Mouse (Mus musculus) limb, embryonic 11.5 days (tissue): ENCODE measurements around the gene Mageh1. TPM values are rescaled to one million over a fixed set of nuclear protein-coding genes. Genes with fewer than 3 reads are reported as not detected.
"Not testable (repeated sequence)": the region's sequence is repeated elsewhere in the genome, so short reads cannot be mapped to it uniquely, and the experiment has no call there.

Experiments
- ATAC-seq: fragments of 200-750 bp; cut with Nextera tagmentation; 2 replicates; pipeline ENCODE4 v1.8.0; 2017; ENCODE audit warnings: low read depth; ENCODE audit not compliant: insufficient number of reproducible peaks, low FRiP score, low TSS enrichment
- DNase-seq: peaks from one replicate; pipeline ENCODE4 v3.0.0-alpha.2; 2015; ENCODE audit warnings: low spot score
- H3K27ac ChIP-seq: fragments of 300-500 bp; sonication (generic); replicated peaks from 2 replicates; pipeline ENCODE4 v1.5.1; 2014; ENCODE audit warnings: low read depth, mild to moderate bottlenecking, low read length
- H3K27me3 ChIP-seq: fragments of 300-500 bp; sonication (generic); 2 replicates; pipeline ENCODE4 v1.6.1; 2014; ENCODE audit warnings: mild to moderate bottlenecking, low read length, mixed read lengths; ENCODE audit not compliant: control insufficient read depth, insufficient read depth
- H3K36me3 ChIP-seq: fragments of 300-500 bp; sonication (generic); 2 replicates; pipeline ENCODE4 v1.6.1; 2014; ENCODE audit warnings: mild to moderate bottlenecking, low read length, moderate library complexity, mixed read lengths; ENCODE audit not compliant: control insufficient read depth, insufficient read depth
- H3K4me1 ChIP-seq: fragments of 300-500 bp; sonication (generic); 2 replicates; pipeline ENCODE4 v1.6.1; 2014; ENCODE audit warnings: low read length, mixed read lengths; ENCODE audit not compliant: control insufficient read depth, insufficient read depth
- H3K4me2 ChIP-seq: fragments of 300-500 bp; sonication (generic); 2 replicates; pipeline ENCODE4 v1.6.1; 2014; ENCODE audit warnings: low read depth, mild to moderate bottlenecking, moderate library complexity; ENCODE audit not compliant: severe bottlenecking
- H3K4me3 ChIP-seq: fragments of 300-500 bp; sonication (generic); 2 replicates; pipeline ENCODE4 v1.5.1; 2014; ENCODE audit warnings: low read depth, low read length
- H3K9ac ChIP-seq: fragments of 300-500 bp; sonication (generic); 2 replicates; pipeline ENCODE4 v1.6.1; 2014; ENCODE audit warnings: mild to moderate bottlenecking, low read length
- H3K9me3 ChIP-seq: fragments of 300-500 bp; sonication (generic); 2 replicates; pipeline ENCODE4 v1.6.1; 2016; ENCODE audit warnings: low read length; ENCODE audit not compliant: control insufficient read depth
- WGBS: fragments of 180-500 bp; shearing (Covaris S2); extraction: QIAGEN DNeasy Blood & Tissue Kit; methylation state at CpG from one replicate; pipeline ENCODE4 v1.1.7; 2014; 5-methylcytosine and 5-hydroxymethylcytosine counted together
- polyA plus RNA-seq: library from polyadenylated mRNA; unstranded; fragments of >200 nt; fragmentation: Nextera tagmentation; extraction: Ambion mirVana; gene quantifications from 2 replicates; pipeline ENCODE4 v1.2.1, GENCODE M21; 2014

The Mageh1 gene
- polyA plus RNA-seq, 1 experiment from 2014 or later = 61.5 TPM

DNA sequence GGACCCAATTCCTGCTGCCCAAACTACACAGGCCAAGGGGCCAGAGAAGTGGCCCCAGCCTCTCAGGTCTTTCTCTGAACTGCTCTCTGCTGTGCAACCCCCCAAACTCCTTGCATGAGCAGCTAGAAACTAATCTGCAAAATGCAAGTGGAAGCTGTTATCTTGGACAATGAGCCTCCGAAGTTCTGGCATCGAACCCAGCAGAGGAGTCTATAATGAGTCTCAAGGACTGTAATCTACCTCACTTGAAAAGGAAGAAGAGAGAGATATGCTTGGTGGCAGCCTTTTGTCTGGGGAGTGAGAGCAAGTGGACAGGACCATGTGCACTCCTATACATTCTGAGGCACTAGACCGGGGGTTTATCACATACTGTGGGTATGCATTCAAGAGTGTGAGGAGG lies 41.3 kb downstream of the Mageh1 start:
- WGBS = no CpG with 5 or more reads among the region's 3 CpGs
- not testable (repeated sequence) for H3K4me3 ChIP-seq, ATAC-seq, H3K27me3 ChIP-seq, H3K4me2 ChIP-seq, H3K9me3 ChIP-seq, H3K9ac ChIP-seq, H3K4me1 ChIP-seq, DNase-seq, H3K36me3 ChIP-seq, H3K27ac ChIP-seq

DNA sequence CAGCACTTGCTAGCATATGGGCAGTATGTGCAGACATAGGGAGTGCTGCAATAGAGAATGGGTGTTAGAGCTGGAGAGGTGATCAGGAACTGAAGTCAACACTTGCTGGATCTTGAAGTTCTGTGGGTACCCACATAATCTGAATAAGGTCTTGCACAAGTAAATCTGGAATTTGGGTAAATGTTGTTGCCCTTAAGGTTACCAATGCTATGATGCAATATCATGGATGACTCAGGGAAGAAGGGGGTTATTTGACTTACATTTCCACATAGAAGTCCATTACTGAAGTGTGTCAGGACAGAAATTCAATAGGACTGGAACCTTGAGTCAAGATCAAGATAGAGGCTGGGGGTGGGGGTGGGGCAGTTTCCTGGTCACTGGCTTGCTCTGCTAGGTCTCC lies 47.5 kb downstream of the Mageh1 start:
- not testable (repeated sequence) for H3K4me1 ChIP-seq, H3K36me3 ChIP-seq, H3K9ac ChIP-seq, H3K27me3 ChIP-seq, H3K9me3 ChIP-seq, DNase-seq, H3K27ac ChIP-seq, ATAC-seq, H3K4me2 ChIP-seq, H3K4me3 ChIP-seq

Other genes starting within 250 kb of the Mageh1 start
- 1.6 and 1.9 TPM in 2 replicates for gene Usp51, start 31.1 kb downstream of the Mageh1 start, polyA plus RNA-seq
- 0.07 and 0.11 TPM in 2 replicates for gene Foxr2, start 81.2 kb upstream of the Mageh1 start, polyA plus RNA-seq
- 4.6 and 5.2 TPM in 2 replicates for gene Rragb, start 102.4 kb upstream of the Mageh1 start, polyA plus RNA-seq
- 1.2 TPM in 2 replicates for gene Klf8, start 199.9 kb upstream of the Mageh1 start, polyA plus RNA-seq